Mouse (Mus musculus) limb, embryonic 14.5 days (tissue): Measurements from ENCODE around the gene Id3. TPM values are rescaled to one million over a fixed set of nuclear protein-coding genes. Genes with fewer than 3 reads are reported as not detected.

Source experiments
- ATAC-seq: fragments of 200-750 bp; cut with Nextera tagmentation; 2 replicates; pipeline ENCODE4 v1.8.0; 2017; ENCODE audit warnings: low read depth, moderate number of reproducible peaks, moderate TSS enrichment; ENCODE audit not compliant: low FRiP score
- DNase-seq: peaks from one replicate; pipeline ENCODE4 v3.0.0-alpha.2; 2015; ENCODE audit warnings: low spot score
- H3K27ac ChIP-seq: fragments of 300-500 bp; sonication (generic); replicated peaks from 2 replicates; pipeline ENCODE4 v1.5.1; 2014; ENCODE audit warnings: low read depth, mild to moderate bottlenecking, low read length, moderate library complexity, mixed read lengths
- H3K27me3 ChIP-seq: fragments of 300-500 bp; sonication (generic); 2 replicates; pipeline ENCODE4 v1.6.1; 2014; ENCODE audit warnings: low read length, mixed read lengths; ENCODE audit not compliant: control insufficient read depth, insufficient read depth
- H3K36me3 ChIP-seq: fragments of 300-500 bp; sonication (generic); 2 replicates; pipeline ENCODE4 v1.6.1; 2014; ENCODE audit warnings: mild to moderate bottlenecking, low read length, moderate library complexity, mixed read lengths; ENCODE audit not compliant: control insufficient read depth, insufficient read depth
- H3K4me1 ChIP-seq: fragments of 300-500 bp; sonication (generic); 2 replicates; pipeline ENCODE4 v1.6.1; 2014; ENCODE audit warnings: antibody characterized with exemption, low read length, mixed read lengths; ENCODE audit not compliant: control insufficient read depth, insufficient read depth
- H3K4me2 ChIP-seq: fragments of 300-500 bp; sonication (generic); replicated peaks from 2 replicates; pipeline ENCODE4 v1.6.1; 2014; ENCODE audit warnings: low read depth, mild to moderate bottlenecking, low read length, moderate library complexity; ENCODE audit not compliant: severe bottlenecking
- H3K4me3 ChIP-seq: fragments of 300-500 bp; sonication (generic); replicated peaks from 2 replicates; pipeline ENCODE4 v1.5.1; 2014; ENCODE audit warnings: low read length
- H3K9ac ChIP-seq: fragments of 300-500 bp; sonication (generic); 2 replicates; pipeline ENCODE4 v1.6.1; 2014; ENCODE audit warnings: mild to moderate bottlenecking, low read depth, low read length, moderate library complexity; ENCODE audit not compliant: severe bottlenecking
- H3K9me3 ChIP-seq: fragments of 300-500 bp; sonication (generic); 2 replicates; pipeline ENCODE4 v1.6.1; 2016; ENCODE audit warnings: low read length; ENCODE audit not compliant: control insufficient read depth
- POLR2A ChIP-seq: fragments of 200-500 bp; IDR thresholded peaks from 2 replicates; pipeline ENCODE4 v1.8.0; 2012; ENCODE audit warnings: inconsistent platforms, mild to moderate bottlenecking, moderate library complexity, borderline replicate concordance; ENCODE audit not compliant: insufficient read depth, insufficient read length; ENCODE audit errors: extremely low read depth
- WGBS: fragments of 180-500 bp; shearing (Covaris S2); extraction: QIAGEN DNeasy Blood & Tissue Kit; methylation state at CpG from one replicate; pipeline ENCODE4 v1.1.7; 2014; 5-methylcytosine and 5-hydroxymethylcytosine counted together
- polyA plus RNA-seq, 2 experiments: library from polyadenylated mRNA; depleted of rRNA in 1 of 2; stranded (reverse) in 1 of 2; unstranded in 1 of 2; fragments of >200 nt; fragmentation: Nextera tagmentation in 1 of 2; extraction: Ambion mirVana in 1 of 2; gene quantifications; 2 replicates each; pipeline versions ENCODE4 v1.2.1 to v1.2.3; 2012 to 2014

The Id3 gene
- polyA plus RNA-seq, 2 experiments = 417 to 500 TPM

DNA sequence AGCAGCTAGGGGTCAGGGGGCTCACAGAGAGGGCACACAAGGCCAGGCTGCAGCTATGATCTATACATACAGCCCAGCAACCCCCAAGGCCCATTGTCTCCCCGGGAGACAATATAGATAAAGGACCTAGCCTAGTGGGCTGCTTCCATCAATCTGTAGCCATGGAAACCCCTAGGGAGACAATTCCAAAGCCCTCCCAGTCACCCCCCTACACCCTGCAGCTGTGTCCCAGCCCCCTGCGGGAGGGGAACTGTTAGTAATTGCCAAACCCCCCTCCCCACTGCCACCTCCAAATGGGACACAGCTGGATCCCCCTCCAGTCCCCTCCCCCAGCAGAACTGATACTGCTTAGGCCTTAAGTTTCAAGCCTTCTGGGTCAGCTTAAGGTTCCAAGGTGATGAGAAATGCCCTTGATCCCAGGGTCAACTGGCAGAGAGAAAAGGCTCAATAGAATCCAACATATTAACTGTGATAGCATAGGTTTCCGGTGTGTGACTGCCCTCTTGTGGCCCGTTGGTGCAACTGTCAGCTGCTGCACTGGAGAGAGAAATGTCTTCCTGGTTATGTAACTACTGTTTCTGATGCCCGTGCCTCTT, 16.6 kb downstream of the Id3 start:
- DNase-seq (peak; percentile 89), ATAC-seq (peak; percentile 65)
- TF ChIP-seq POLR2A = no peak
- Histone ChIP-seq H3K27ac (no peak overlapping the region), H3K36me3 (no peaks in the 10 kb centered on the region), H3K9ac (no peak overlapping the region), H3K4me3 (no peak overlapping the region), H3K27me3 (no peaks in the 10 kb centered on the region), H3K4me1 (peaks cover 2% of the 10 kb centered on the region; the same call in 1 of the 2 replicates), H3K9me3 (no peaks in the 10 kb centered on the region), H3K4me2 (no peak overlapping the region)
- WGBS = 7% methylated on average over 5 of the region's 5 CpGs

DNA sequence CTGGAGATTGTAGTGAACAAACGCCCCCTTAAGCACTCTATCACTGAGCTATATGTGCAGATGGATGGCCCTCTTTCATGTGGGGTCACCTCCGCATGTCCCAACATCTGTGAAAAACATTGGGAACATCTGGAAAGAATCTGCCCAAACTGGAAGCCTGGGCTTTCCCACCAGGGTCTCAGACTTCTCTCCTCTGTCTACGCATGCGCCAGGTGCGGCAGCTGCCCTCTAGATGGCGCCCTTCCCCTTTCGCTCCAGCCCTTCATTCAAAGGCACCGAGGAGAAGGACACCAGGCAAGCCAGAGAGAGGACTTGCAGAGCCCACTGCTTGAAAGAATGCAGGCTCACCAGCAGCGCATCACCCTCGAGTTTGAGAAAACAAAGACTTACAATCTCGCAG, 20.2 kb downstream of the Id3 start:
- H3K4me2 ChIP-seq = peak overlapping the region; percentile 24; the same call in 1 of the 2 replicates
- no peaks in the 10 kb centered on the region for H3K27me3 ChIP-seq
- no peaks in the 10 kb centered on the region for H3K36me3 ChIP-seq
- no peak overlapping the region for H3K4me3 ChIP-seq
- H3K9ac ChIP-seq = no peak overlapping the region
- no peaks in the 10 kb centered on the region for H3K9me3 ChIP-seq
- H3K27ac ChIP-seq = no peak overlapping the region
- H3K4me1 ChIP-seq = peaks cover 2% of the 10 kb centered on the region; the same call in 1 of the 2 replicates
- TF ChIP-seq POLR2A = no peak
- peak; percentile 86 for ATAC-seq
- 1% methylated on average over 11 of the region's 11 CpGs for WGBS
- peak; percentile 90 for DNase-seq

DNA sequence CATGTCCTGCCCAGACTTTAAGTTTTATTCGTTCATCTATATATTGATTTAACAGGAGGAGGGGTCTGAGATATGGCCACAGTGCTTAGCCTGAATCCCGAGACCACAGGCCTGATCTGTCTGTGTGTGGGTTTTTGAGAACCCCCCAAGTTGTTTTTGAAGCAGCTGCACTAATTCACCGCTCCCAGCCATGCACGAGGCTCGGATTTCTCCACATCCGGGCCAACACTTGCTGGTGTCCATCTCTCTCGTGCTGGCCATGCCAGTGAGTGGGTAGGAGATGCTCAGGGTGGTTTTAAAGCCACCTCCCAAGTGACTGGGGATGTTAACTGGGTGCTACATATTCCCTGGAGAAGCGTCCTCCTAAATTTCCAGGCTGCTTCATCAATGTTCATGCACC, 21.7 kb downstream of the Id3 start:
- no peak for TF ChIP-seq POLR2A
- WGBS = 72% methylated on average over 8 of the region's 8 CpGs
- Histone ChIP-seq H3K9ac (no peak overlapping the region), H3K27ac (no peak overlapping the region), H3K27me3 (no peaks in the 10 kb centered on the region), H3K9me3 (no peaks in the 10 kb centered on the region), H3K36me3 (no peaks in the 10 kb centered on the region), H3K4me3 (no peak overlapping the region), H3K4me2 (no peak overlapping the region), H3K4me1 (peaks cover 2% of the 10 kb centered on the region; the same call in 1 of the 2 replicates)
- DNase-seq (no peak), ATAC-seq (no peak)

DNA sequence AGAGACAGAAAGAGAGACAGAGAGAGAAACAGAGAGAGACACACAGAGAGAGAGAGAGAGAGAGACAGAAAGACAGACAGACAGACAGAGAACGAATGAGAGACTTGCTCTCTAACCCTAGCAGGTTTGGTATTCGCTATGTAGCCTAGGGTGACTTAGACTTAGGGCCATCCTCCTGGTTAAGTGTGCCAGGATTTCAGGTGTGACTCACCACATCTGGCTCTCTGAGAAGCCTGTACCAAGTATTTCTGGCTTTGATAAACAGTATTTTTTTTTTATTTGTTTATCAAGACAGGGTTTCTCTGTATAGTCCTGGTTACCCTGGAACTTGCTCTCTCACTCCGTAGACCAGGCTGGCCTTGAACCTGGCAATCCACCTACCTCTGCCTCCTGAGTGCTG, 24.4 kb downstream of the Id3 start:
- Histone ChIP-seq H3K4me1 (peaks cover 5% of the 10 kb centered on the region; the same call in 1 of the 2 replicates), H3K4me2 (no peak overlapping the region), H3K36me3 (no peaks in the 10 kb centered on the region), H3K27me3 (no peaks in the 10 kb centered on the region), H3K4me3 (no peak overlapping the region), H3K9ac (no peak overlapping the region), H3K9me3 (no peaks in the 10 kb centered on the region), H3K27ac (no peak overlapping the region)
- no peak for ATAC-seq
- no peak for TF ChIP-seq POLR2A
- no peak for DNase-seq
- WGBS = 84% methylated on average over 3 of the region's 3 CpGs

DNA sequence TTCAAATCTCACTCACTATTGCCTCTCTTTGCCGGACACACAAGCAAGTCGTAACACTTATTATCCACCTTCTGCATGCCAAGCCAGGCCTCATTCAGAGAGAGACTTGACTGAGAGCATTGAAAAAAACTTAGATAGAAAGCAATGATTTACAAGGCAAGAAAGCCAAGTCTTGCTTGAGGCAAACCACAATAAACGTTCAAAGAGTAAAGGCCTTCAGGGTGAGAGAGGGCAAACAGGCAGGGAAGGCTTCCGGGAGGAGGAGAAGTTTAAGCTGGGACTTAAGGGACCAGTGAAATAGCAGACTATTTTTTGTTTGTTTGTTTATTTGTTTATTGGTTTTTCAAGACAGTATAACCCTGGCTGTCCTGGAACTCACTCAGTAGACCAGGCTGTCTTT, 27.1 kb downstream of the Id3 start:
- DNase-seq (no peak), ATAC-seq (no peak)
- no peak overlapping the region for H3K4me2 ChIP-seq
- H3K9me3 ChIP-seq = no peaks in the 10 kb centered on the region
- H3K27ac ChIP-seq = no peak overlapping the region
- WGBS = 69% methylated on average over 4 of the region's 4 CpGs
- H3K36me3 ChIP-seq = no peaks in the 10 kb centered on the region
- no peak overlapping the region for H3K9ac ChIP-seq
- no peaks in the 10 kb centered on the region for H3K27me3 ChIP-seq
- H3K4me1 ChIP-seq = peaks cover 23% of the 10 kb centered on the region
- H3K4me3 ChIP-seq = no peak overlapping the region
- no peak for TF ChIP-seq POLR2A
